In genomic region chr2:106553666-106554065, GRCm38 (mm10) we compare ENCODE assay signal across 13 mouse cellular contexts.
"Had no signal": no experiment of that assay in that cellular context is flagged by ENCODE, and none has a peak within 500 bp of the region (broad histone marks: within the 10 kb centered on the region; RNA-seq: fewer than 3 reads in every experiment).

No protein-coding gene starts in this region.

- DNase-seq: lung, postnatal 14 days; right cerebral cortex, adult 18-20 months; right cerebral cortex, postnatal 25 days; thymus, postnatal 36 days had no signal

- H3K4me1 ChIP-seq: limb, embryonic 15.5 days; liver, embryonic 12.5 days; lung, embryonic 15.5 days; megakaryocyte, embryonic 14.5 days had no signal

- H3K4me2 ChIP-seq: limb, embryonic 15.5 days; liver, embryonic 12.5 days; lung, embryonic 15.5 days; midbrain, embryonic 11.5 days had no signal

- H3K36me3 ChIP-seq: limb, embryonic 15.5 days; liver, embryonic 12.5 days; lung, embryonic 15.5 days had no signal

- H3K4me3 ChIP-seq: left cerebral cortex, adult 2 months; limb, embryonic 15.5 days; liver, embryonic 12.5 days; lung, embryonic 15.5 days; megakaryocyte, embryonic 14.5 days had no signal

- H3K9me3 ChIP-seq: limb, embryonic 15.5 days; liver, embryonic 12.5 days; lung, embryonic 15.5 days had no signal

- H3K27me3 ChIP-seq: limb, embryonic 15.5 days; liver, embryonic 12.5 days; lung, embryonic 15.5 days; megakaryocyte, embryonic 14.5 days had no signal

- H3K9ac ChIP-seq: limb, embryonic 15.5 days; liver, embryonic 12.5 days; lung, embryonic 15.5 days had no signal

- ATAC-seq: intestine, embryonic 16.5 days; liver, embryonic 12.5 days; midbrain, embryonic 16.5 days had no signal

- H3K27ac ChIP-seq: left cerebral cortex, adult 2 months; limb, embryonic 15.5 days; liver, embryonic 12.5 days; lung, embryonic 15.5 days; macrophage had no signal
